Mouse (Mus musculus) embryonic facial prominence, embryonic 14.5 days (tissue): ENCODE results near the gene Macf1. TPM values are rescaled to one million over a fixed set of nuclear protein-coding genes. Genes with fewer than 3 reads are reported as not detected.
"Not testable (repeated sequence)": the region's sequence is repeated elsewhere in the genome, so short reads cannot be mapped to it uniquely, and the experiment has no call there.

Source experiments
- ATAC-seq: fragments of 200-750 bp; cut with Nextera tagmentation; 2 replicates; pipeline ENCODE4 v1.8.0; 2017; ENCODE audit warnings: low read depth, moderate number of reproducible peaks, moderate TSS enrichment
- DNase-seq: peaks from one replicate; pipeline ENCODE4 v3.0.0-alpha.2; 2015; ENCODE audit warnings: low spot score
- H3K27ac ChIP-seq: fragments of 300-500 bp; sonication (generic); replicated peaks from 2 replicates; pipeline ENCODE4 v1.5.1; 2014; ENCODE audit warnings: low read depth, mild to moderate bottlenecking, low read length, moderate library complexity
- H3K27me3 ChIP-seq: fragments of 300-500 bp; sonication (generic); replicated peaks from 2 replicates; pipeline ENCODE4 v1.6.1; 2014; ENCODE audit warnings: low read length; ENCODE audit not compliant: control insufficient read depth, insufficient read depth
- H3K36me3 ChIP-seq: fragments of 300-500 bp; sonication (generic); 2 replicates; pipeline ENCODE4 v1.6.1; 2014; ENCODE audit warnings: low read length, mixed read lengths; ENCODE audit not compliant: control insufficient read depth, insufficient read depth
- H3K4me1 ChIP-seq: fragments of 300-500 bp; sonication (generic); 2 replicates; pipeline ENCODE4 v1.6.1; 2014; ENCODE audit warnings: antibody characterized with exemption, low read length; ENCODE audit not compliant: control insufficient read depth, insufficient read depth
- H3K4me2 ChIP-seq: fragments of 300-500 bp; sonication (generic); 2 replicates; pipeline ENCODE4 v1.6.1; 2014; ENCODE audit warnings: low read depth, mild to moderate bottlenecking, low read length, moderate library complexity, mixed read lengths
- H3K4me3 ChIP-seq: fragments of 300-500 bp; sonication (generic); 2 replicates; pipeline ENCODE4 v1.5.1; 2014; ENCODE audit warnings: low read depth, mild to moderate bottlenecking, low read length
- H3K9ac ChIP-seq: fragments of 300-500 bp; sonication (generic); 2 replicates; pipeline ENCODE4 v1.6.1; 2014; ENCODE audit warnings: low read depth, mild to moderate bottlenecking, low read length, moderate library complexity, mixed read lengths
- H3K9me3 ChIP-seq: fragments of 300-500 bp; sonication (generic); 2 replicates; pipeline ENCODE4 v1.6.1; 2016; ENCODE audit warnings: low read length; ENCODE audit not compliant: control insufficient read depth
- WGBS: fragments of 180-500 bp; shearing (Covaris S2); extraction: QIAGEN DNeasy Blood & Tissue Kit; methylation state at CpG from one replicate; pipeline ENCODE4 v1.1.7; 2014; 5-methylcytosine and 5-hydroxymethylcytosine counted together
- polyA plus RNA-seq: library from polyadenylated mRNA; unstranded; fragments of >200 nt; fragmentation: Nextera tagmentation; extraction: Ambion mirVana; gene quantifications from 2 replicates; pipeline ENCODE4 v1.2.1, GENCODE M21; 2014

Macf1 gene
- polyA plus RNA-seq, 1 experiment from 2014 or later: 80.5 TPM

DNA sequence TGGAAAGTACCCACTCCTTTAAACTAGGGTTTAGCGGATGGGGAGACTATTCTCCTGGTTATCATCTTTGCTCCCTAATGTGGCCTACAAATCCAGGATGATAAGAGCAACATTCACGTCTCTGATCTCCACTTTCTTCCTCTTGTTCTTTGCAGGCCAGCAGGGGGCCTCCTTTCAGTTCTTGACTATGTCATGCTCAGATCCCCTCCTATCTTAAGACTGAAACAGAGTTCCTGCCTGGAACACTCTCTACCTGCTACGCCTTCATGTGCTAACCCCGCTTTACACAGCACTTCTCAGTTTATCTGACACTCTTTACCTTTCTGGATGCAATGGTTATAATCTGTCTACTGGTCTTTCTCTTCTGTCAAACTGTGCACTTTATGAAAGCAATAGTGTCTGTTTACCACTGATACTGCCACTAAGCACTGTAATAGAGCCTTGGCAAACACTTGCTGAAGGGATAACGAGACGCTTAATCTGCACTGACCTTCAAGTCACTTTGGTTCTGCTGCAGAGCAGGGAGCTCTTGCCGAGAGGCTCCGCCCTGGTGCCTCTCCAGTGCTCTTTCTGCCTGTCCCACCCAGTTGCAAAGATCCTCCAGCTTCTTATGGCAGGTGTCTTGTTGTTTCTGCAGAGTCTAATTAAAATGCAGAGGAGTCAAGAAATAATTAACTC, 223.4 kb downstream of the Macf1 start:
- Histone ChIP-seq H3K9me3 (no peaks in the 10 kb centered on the region), H3K27me3 (no peaks in the 10 kb centered on the region), H3K4me2 (no peak overlapping the region), H3K4me1 (no peaks in the 10 kb centered on the region), H3K27ac (no peak overlapping the region), H3K4me3 (no peak overlapping the region), H3K9ac (no peak overlapping the region), H3K36me3 (peaks cover 86% of the 10 kb centered on the region)
- no peak for ATAC-seq
- WGBS: 79% methylated on average over 8 of the region's 8 CpGs
- no peak for DNase-seq

DNA sequence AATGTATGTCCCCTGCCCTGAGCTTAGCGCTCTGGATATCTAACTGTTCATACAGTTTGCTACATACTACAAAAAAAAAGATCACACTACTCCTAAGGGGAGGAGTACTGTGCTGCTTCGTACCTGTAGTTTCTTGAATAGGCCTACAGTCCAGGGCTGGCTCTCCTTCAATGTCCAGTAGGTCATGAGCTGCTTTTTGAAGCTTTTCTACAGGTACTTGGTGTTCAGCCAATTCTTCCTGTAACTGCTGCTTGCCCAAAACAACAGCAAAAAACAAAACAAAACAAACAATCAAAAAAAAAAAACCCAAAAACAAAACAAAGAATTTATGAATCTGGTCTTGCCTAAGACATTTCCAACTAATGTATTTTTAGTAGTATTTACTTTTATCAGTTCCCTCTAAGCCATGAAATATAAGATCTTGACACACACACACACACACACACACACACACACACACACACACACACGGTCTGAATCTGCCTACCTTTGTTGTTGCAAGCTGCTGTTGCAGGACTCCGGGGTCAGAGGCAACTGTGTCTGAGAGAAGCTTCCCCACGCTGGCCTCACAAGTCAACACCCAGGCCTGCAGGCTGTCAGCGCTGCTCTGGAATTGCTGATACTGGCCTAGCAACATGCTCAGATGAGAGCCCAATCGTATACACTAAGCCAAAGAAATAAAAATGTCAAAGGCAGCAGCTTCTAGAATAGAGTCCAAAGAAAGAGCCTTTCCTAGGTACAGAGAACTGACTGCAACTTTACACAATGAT, 229.1 kb downstream of the Macf1 start:
- DNase-seq (no peak), ATAC-seq (no peak)
- Histone ChIP-seq H3K4me1 (no peaks in the 10 kb centered on the region), H3K36me3 (peaks cover 85% of the 10 kb centered on the region), H3K4me2 (no peak overlapping the region), H3K27ac (no peak overlapping the region), H3K9me3 (no peaks in the 10 kb centered on the region), H3K9ac (no peak overlapping the region), H3K27me3 (no peaks in the 10 kb centered on the region), H3K4me3 (no peak overlapping the region)
- 75% methylated on average over 7 of the region's 7 CpGs for WGBS

DNA sequence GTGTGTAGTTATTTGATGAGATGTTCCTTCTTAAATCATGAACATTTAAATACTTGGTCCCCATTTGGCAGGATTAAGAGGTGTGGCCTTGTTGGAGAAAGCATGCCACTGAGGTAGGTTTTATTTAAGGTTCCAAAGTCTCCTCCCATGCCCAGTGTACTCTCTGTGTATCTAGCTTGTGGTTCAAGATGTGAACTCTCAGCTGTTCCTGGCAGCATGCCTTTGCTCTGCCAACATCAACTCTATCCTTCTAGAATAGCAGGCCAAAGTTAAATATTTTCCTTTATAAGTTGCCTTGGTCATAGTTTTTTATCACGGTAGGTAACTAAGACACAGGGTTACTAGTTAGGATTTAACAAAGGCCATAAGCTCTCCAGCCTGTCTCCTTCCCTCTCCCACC, 230.4 kb downstream of the Macf1 start:
- no peaks in the 10 kb centered on the region for H3K9me3 ChIP-seq
- H3K36me3 ChIP-seq: peaks cover 86% of the 10 kb centered on the region
- H3K4me1 ChIP-seq: no peaks in the 10 kb centered on the region
- no peak overlapping the region for H3K4me3 ChIP-seq
- no peak overlapping the region for H3K4me2 ChIP-seq
- no peaks in the 10 kb centered on the region for H3K27me3 ChIP-seq
- no peak overlapping the region for H3K27ac ChIP-seq
- no peak overlapping the region for H3K9ac ChIP-seq
- ATAC-seq: no peak
- WGBS: 84% methylated on average over 1 of the region's 1 CpGs
- no peak for DNase-seq

DNA sequence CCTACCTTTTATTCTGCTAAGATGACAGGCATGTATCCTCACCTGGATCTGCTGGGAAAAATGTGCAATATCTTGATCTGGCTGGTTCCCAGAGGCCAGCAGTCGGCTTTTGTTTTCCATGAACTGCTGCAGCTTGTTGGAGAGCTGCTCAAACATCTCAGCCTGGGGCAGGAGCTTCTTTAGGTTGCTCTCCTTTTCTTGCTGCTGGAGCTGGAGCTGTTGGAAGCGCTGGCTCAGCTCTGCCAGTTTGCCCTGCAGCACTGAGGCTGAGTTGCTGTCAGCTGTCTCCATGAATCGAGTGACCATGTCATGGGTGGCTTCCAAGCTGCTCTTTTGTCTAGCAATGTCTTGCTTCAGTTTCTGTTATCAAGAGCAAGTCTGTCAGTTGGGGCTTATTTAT, 232.2 kb downstream of the Macf1 start:
- H3K9me3 ChIP-seq: no peaks in the 10 kb centered on the region
- no peak for DNase-seq
- no peaks in the 10 kb centered on the region for H3K4me1 ChIP-seq
- no peaks in the 10 kb centered on the region for H3K27me3 ChIP-seq
- no peak overlapping the region for H3K27ac ChIP-seq
- WGBS: 85% methylated on average over 3 of the region's 3 CpGs
- H3K4me3 ChIP-seq: no peak overlapping the region
- no peak overlapping the region for H3K4me2 ChIP-seq
- H3K9ac ChIP-seq: no peak overlapping the region
- H3K36me3 ChIP-seq: peaks cover 85% of the 10 kb centered on the region
- ATAC-seq: no peak

DNA sequence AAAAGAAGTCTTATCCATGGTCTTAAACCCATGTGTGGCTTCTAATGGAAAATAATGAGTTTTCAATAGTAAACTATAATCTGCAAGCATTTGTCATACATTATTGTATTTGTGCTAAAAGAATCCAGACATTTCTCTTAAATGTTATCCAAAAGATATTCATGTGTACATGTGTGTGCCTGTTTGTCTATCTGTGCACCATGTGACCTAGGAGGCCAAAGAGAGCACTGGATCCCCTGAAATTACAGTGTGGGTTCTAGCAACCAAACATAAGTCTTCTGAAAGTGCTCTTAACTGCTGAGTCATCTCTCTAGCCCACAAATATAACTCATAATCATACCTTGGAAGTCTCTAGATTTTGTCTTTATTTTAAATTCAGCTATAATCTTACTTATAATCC, 234.9 kb downstream of the Macf1 start:
- Histone ChIP-seq H3K27me3 (no peaks in the 10 kb centered on the region), H3K27ac (no peak overlapping the region), H3K9me3 (no peaks in the 10 kb centered on the region), H3K4me3 (no peak overlapping the region), H3K36me3 (peaks cover 73% of the 10 kb centered on the region), H3K4me2 (no peak overlapping the region), H3K9ac (no peak overlapping the region), H3K4me1 (no peaks in the 10 kb centered on the region)
- DNase-seq: no peak
- no peak for ATAC-seq

DNA sequence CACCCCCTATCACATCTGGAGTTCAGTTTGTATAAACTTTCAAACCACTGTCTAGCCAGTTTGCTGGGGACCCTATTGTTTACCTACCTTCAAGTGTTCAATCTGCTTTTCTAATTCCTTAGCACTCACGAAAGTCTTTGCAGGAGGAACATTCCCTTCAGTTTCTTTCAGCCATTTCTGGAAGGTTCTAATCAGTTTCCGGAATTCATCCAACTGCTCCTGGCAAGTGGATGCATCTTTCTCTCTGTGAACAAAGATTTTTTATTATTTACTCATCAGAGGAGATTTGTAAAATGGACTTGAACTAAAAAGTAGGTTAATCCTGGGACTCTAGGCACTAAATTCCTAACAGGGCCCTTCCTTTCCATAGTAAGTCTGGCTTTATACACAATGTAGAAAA, 236.1 kb downstream of the Macf1 start:
- H3K36me3 ChIP-seq: peaks cover 73% of the 10 kb centered on the region
- H3K9ac ChIP-seq: no peak overlapping the region
- WGBS: 93% methylated on average over 2 of the region's 2 CpGs
- no peaks in the 10 kb centered on the region for H3K27me3 ChIP-seq
- DNase-seq (no peak), ATAC-seq (no peak)
- no peak overlapping the region for H3K4me2 ChIP-seq
- no peak overlapping the region for H3K4me3 ChIP-seq
- H3K9me3 ChIP-seq: no peaks in the 10 kb centered on the region
- no peaks in the 10 kb centered on the region for H3K4me1 ChIP-seq
- H3K27ac ChIP-seq: no peak overlapping the region

DNA sequence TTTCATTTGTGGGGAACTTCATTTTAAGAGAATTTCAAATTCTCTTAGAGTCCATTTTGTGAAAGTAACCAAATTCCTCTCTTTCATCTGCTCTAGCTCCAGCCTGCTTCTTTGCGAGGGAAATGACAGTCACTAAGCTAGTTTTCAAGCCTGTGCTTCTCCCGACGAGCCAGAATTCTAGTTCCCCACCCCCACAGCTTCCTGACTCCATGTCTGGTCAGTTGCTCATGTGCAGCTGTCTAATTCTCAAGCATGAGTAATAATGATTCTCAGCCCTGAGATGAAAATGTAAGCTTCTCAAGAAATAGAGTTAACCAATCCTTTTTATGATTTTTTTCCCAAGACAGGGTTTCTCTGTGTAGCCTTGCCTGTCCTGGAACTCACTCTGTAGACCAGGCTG, 236.9 kb downstream of the Macf1 start:
- Histone ChIP-seq H3K4me3 (no peak overlapping the region), H3K9ac (no peak overlapping the region), H3K9me3 (no peaks in the 10 kb centered on the region), H3K27me3 (no peaks in the 10 kb centered on the region), H3K36me3 (peaks cover 65% of the 10 kb centered on the region), H3K4me1 (no peaks in the 10 kb centered on the region), H3K27ac (no peak overlapping the region), H3K4me2 (no peak overlapping the region)
- DNase-seq (no peak), ATAC-seq (no peak)
- WGBS: 44% methylated on average over 3 of the region's 3 CpGs

DNA sequence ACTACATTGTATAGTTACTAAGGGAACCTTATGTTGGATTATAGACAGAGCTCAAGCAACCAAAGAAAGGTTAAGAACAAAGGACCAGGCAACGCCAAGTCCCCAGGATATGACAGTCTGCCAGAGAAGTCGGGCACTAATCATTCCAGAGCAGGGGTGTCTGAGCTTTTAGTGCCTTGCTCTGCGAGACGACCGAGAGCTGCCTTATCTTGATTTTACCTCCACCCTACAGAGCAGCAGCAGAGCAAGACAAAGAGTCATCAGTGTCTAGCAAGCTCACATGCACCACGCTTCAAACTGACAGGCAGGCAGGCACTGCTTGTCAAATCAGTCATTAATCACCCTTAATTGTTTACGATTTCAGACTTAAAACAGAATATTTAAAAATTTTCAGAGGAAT, 237.4 kb downstream of the Macf1 start:
- H3K4me2 ChIP-seq: no peak overlapping the region
- no peaks in the 10 kb centered on the region for H3K4me1 ChIP-seq
- no peaks in the 10 kb centered on the region for H3K27me3 ChIP-seq
- peaks cover 60% of the 10 kb centered on the region for H3K36me3 ChIP-seq
- WGBS: 55% methylated on average over 7 of the region's 7 CpGs
- no peak overlapping the region for H3K4me3 ChIP-seq
- DNase-seq (no peak), ATAC-seq (no peak)
- H3K9me3 ChIP-seq: no peaks in the 10 kb centered on the region
- H3K9ac ChIP-seq: no peak overlapping the region
- no peak overlapping the region for H3K27ac ChIP-seq

DNA sequence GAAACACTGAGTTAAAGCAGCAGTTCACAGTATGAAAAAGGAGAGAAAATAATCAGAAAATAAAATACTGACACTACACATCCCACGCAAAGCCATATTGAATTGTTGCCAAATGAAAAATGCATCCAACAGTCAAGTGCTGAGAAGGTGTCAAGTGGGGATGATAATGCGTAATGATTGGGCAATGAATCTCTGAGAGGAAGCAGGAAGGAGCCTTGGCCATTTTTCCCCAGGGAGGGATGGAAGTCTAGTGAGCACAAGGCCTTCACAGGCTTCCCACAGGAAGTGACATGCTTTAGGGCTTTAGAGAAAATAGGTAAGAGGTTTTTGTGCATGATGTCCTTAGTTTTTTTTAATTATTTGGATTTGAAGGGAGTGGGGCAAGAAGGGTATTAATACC, 237.9 kb downstream of the Macf1 start:
- H3K9me3 ChIP-seq, DNase-seq, H3K27ac ChIP-seq, ATAC-seq, H3K9ac ChIP-seq, H3K4me1 ChIP-seq, H3K4me2 ChIP-seq, H3K4me3 ChIP-seq, H3K27me3 ChIP-seq: not testable (repeated sequence)
- peaks cover 60% of the 10 kb centered on the region for H3K36me3 ChIP-seq
- WGBS: 87% methylated on average over 2 of the region's 2 CpGs
